Mouse (Mus musculus): Measurements from ENCODE around the gene Pdxdc1.
"Not testable (repeated sequence)": the region's sequence is repeated elsewhere in the genome, so short reads cannot be mapped to it uniquely, and the experiment has no call there.

Pdxdc1 gene

GRCm38 (mm10) chr16:13813200-13813599 is 89.7 kb downstream of the Pdxdc1 start:
- DNase-seq (ENCODE audit: low read depth) = no peak

- no peak for DNase-seq (ENCODE audit: low read depth)
Observed at GRCm38 (mm10) chr16:13812152-13812551, 90.8 kb downstream of the Pdxdc1 start.

- no peak for DNase-seq (ENCODE audit: low read depth)
Observed at GRCm38 (mm10) chr16:13808410-13808809, 94.5 kb downstream of the Pdxdc1 start.

- no peak for DNase-seq (ENCODE audit: low read depth)
Observed at GRCm38 (mm10) chr16:13807616-13808015, 95.3 kb downstream of the Pdxdc1 start.

- no peak for DNase-seq (ENCODE audit: low read depth)
Observed at GRCm38 (mm10) chr16:13804666-13805065, 98.3 kb downstream of the Pdxdc1 start.

- no peak for DNase-seq (ENCODE audit: low read depth)
Observed at GRCm38 (mm10) chr16:13801231-13801630, 101.7 kb downstream of the Pdxdc1 start.

- DNase-seq (ENCODE audit: low read depth) = peak; percentile 77
Observed at GRCm38 (mm10) chr16:13796746-13797175, 106.2 kb downstream of the Pdxdc1 start.

- DNase-seq (ENCODE audit: low read depth) = not testable (repeated sequence)
Observed at GRCm38 (mm10) chr16:13793441-13793840, 109.5 kb downstream of the Pdxdc1 start.

- no peak for DNase-seq (ENCODE audit: low read depth)
Observed at GRCm38 (mm10) chr16:13785932-13786331, 117.0 kb downstream of the Pdxdc1 start.
